Mouse (Mus musculus) lung, postnatal 0 days (tissue): ENCODE data around the gene Crtc2.

Source experiments
- CTCF ChIP-seq: IDR thresholded peaks from 2 replicates; pipeline ENCODE4 v1.5.1; 2016; ENCODE audit warnings: antibody characterized with exemption, mild to moderate bottlenecking
- EP300 ChIP-seq: IDR thresholded peaks from 2 replicates; pipeline ENCODE4 v1.6.1; 2016; ENCODE audit warnings: antibody characterized with exemption, mild to moderate bottlenecking, control low read depth

- TF ChIP-seq CTCF, result no peak
- no peak for TF ChIP-seq EP300
Observed at GRCm38 (mm10) chr3:90231075-90231474, 22.9 kb upstream of the Crtc2 start.
